Mouse (Mus musculus): Measurements from ENCODE around the gene 7530416G11Rik.

7530416G11Rik gene

DNA sequence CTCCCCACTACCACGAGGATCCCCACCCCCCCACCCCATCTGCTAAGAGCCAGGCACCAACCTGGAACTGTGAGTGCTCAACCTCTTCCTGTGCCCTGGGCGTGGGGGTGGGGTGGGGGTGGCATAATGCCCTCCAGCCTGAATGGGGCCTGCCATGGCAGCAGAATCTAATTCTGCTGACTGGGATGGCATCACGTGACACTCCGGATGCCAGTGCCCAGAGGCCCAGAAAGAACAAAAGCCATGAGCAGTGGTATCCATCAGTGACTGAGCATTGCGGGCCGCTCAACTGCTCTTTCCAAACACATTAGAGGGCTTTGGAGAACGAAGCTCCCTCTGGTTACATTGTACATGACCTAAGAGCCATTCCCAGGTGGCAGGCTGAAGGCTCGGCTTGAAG lies at the start of gene 7530416G11Rik:
Gene 7530416G11Rik, minus strand, starts transcription at position 101 of the 400 bp plus-strand sequence.
- no peak for DNase-seq (ENCODE audit: low read depth, low spot score)

DNA sequence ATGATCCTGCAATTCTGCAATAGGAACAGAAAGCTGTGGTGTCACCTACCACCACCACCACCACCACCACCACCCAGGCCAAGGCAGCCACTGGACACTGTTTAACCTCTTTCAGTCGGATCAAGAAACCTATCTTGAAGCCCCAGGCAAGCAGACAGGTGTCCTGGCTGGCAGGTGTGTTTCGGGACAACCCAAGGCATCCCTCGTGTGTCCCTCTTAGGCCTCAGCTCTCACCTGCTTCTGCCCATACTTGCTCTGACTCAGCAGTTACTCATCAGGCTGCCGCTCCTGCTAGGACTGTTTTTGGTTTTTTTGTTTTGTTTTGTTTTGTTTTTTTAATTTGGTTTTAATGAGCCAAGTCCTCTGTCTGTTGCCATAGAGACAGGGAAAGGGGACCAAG lies 43.5 kb upstream of the 7530416G11Rik start:
- DNase-seq (ENCODE audit: low read depth, low spot score): no peak

DNA sequence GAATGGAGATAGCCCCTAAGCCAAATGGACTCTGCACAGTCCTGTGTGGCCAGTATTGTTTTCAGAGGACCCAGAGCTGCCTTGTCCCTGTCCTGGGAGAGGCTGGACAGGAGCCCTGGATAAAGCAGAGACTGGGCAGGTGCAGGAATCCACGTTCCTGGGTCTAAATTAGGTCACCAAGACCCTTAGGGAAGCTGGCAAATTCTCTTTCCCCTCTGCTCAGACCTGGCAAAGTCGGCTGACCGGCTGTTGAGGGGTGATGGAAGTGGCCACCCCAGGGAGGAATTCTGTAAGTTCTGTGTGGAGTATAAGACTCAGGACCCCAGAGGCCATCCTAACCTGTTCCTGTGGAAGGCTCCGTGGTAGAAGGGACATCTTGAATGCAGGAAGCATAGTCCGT lies 42.3 kb upstream of the 7530416G11Rik start:
- no peak for DNase-seq (ENCODE audit: low read depth, low spot score)

- no peak for DNase-seq (ENCODE audit: low read depth, low spot score)
These were observed 35.1 kb upstream of the 7530416G11Rik start for GRCm38 (mm10) chr15:85538170-85538569.

DNA sequence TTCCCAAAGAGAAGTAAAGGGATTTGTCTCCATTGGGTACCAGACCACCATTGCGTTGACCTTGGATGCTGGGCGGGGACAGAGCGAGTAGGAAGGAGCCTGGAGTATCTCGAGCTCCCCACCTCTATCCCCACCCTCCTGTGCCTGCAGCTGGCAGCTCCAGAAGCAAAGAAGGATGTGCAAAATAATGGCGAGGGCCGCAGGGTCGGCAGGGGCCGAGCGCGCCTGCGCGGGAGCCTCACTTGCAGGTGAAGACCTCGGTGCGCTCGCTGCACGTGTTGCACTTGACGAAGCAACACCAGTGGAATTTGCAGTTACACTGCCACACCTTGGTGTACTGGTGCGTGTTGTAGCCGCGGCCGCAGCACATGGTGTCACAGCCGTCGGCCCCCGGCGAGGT lies 34.1 kb upstream of the 7530416G11Rik start:
- DNase-seq (ENCODE audit: low read depth, low spot score): no peak

- DNase-seq (ENCODE audit: low read depth, low spot score): no peak
These were observed 31.6 kb upstream of the 7530416G11Rik start for GRCm38 (mm10) chr15:85534646-85535045.

GRCm38 (mm10) chr15:85534215-85534614 lies 31.2 kb upstream of the 7530416G11Rik start:
- no peak for DNase-seq (ENCODE audit: low read depth, low spot score)

DNA sequence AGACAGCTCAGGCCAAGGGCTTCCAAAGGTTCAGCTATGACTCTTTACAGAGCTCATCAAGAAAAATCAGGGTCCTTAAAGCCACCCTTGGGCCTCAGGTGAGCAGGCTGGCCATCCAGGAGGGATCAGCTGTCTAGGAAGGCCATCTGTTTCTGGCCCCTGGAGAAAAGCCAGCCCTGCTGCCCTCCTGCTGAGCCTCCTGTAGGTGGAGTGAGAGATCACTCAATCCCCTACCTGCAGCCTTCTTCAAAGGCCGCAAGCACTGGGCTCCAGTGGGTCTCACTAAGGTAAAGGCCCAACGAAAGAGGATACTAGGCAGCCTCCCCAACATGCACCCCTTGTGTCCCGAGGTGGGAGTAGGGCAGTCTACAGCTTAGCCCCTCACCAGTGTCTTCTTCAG lies 29.0 kb upstream of the 7530416G11Rik start:
- DNase-seq (ENCODE audit: low read depth, low spot score): no peak

DNA sequence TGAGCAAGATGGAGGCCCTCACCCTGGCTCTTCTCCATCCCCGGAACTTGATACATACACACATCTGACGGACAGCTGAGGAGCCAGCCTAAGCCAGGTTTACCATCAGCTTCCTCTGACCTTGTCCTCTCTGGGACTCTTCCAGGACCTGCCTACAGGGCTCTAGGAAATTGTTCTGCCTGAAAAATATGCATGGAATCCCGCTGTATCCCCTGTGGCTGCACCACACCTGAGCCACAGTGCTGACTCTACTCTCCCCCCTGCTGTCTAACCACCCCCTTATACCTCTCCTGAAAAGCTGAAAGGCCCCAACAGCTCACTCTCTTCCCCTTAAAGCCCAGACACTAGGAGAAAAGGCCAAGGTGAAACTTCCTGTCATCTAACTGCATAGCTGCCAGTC lies 26.9 kb upstream of the 7530416G11Rik start:
- DNase-seq (ENCODE audit: low read depth, low spot score): no peak

DNA sequence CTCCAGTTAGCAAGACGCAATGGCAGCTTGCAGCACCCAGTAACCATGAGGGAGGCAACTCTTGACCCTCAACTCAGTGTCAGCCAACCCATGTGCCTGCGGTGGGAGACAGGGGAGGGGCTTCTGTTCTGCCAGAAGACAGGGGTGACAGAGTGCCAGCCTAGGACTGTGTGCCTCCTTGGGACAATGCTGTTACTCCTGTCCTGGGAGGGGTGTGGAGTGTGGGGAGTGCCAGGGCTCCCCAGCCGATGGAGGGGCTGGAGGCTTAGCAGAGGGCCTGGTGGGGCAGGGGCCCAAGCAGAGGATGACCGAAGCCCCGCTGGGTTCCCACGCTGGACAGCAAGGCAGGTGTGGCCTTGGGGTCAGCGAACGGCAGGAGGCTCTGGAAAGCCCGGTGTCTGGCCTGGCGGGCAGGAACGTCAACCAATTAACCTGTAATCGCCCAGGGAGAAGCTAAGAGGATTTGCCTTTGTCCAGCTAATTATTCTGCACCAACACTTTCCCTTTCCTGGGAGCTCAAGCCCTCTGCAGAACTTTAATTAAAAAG lies 21.4 kb upstream of the 7530416G11Rik start:
- DNase-seq (ENCODE audit: low read depth, low spot score): no peak

DNA sequence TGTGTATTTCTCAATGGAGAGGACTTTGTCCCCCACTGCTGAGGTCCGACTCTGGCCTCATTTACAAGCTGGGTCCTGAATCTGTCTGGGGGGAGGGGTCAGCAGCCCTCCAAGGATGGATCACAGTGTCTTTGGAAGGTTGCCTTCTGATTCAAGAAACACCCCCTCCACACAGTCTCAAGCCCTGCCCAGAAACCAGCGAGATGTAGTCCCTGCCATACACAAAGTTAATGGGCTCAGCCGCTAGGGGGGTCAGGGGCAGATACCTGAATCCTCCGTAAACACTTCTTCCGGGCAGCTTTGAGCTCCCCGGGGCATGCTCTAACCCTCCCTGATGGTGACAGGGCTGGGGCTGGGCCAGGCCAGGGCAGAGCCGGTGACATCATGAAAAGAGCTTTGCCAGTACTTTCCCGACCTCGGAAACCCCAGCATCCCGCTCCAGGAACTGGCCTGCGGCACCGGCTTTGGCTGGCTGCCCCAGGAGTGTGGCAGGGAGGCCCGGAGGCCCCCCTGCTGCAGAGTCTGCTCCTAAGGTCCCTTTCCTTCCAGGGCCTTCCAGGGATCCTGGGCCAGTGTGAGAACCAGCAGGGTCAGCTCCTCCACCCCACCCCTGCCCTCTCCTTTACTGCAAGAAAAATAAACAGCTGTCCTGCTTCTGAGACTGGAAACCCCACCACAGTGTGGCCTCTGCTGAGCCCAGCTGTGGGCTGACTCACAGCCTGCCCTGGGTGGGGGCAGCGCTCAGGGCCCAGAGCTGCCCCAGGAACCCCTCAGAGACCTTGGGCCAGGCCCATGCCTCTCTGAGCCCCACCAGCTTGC lies 20.4 kb upstream of the 7530416G11Rik start:
- DNase-seq (ENCODE audit: low read depth, low spot score): no peak

DNA sequence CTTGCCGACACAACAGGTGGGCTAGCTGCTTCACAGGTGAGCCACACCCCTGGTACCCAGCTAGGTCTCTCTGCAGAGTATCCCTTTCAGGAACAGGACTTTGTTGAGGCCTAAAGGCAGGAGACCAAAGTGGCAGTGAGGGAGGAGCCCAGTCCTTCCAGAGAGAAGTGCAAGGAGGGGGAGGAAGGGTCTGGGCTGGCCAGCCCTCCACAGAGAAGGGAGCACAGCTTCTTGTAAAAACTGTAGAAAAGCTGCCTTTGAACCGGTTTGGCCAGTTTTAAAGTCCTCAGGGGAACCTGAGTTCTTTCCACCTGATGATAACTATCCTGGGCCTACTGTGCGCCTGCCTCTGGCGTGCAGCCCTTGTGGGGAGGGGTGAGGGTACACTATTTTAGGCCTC lies 16.4 kb upstream of the 7530416G11Rik start:
- no peak for DNase-seq (ENCODE audit: low read depth, low spot score)

DNA sequence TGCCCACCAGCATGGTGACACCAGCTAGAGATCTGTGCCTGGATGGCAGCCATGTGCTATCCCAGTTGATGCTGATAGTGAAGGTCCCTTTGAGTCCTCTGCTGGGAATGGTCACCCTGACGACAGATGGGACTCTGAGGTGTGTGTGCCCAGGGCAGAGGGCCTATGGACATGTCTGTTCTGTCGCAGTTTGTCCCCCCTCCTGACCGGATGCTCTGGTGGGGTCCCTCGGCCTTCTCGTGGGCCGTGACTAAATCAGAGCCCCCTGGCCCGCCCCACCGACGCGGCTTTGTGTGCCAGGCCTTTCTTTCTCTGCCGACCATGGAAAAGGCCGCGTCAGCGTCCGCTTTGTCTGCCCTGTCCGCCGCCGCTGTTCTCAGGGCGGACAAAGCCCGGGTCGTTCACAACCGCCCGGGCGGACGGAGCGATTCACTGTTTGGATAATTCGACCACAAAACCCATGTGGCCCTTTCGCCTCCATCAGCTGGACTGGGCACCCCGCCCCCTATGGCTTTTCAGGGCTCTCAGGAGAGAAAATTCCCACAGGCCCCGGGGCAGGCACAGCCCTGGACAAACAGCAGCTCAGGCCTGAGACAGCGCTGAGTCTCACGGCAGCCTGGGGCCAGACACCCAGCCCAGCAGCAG lies 4.5 kb upstream of the 7530416G11Rik start:
- no peak for DNase-seq (ENCODE audit: low read depth, low spot score)

DNA sequence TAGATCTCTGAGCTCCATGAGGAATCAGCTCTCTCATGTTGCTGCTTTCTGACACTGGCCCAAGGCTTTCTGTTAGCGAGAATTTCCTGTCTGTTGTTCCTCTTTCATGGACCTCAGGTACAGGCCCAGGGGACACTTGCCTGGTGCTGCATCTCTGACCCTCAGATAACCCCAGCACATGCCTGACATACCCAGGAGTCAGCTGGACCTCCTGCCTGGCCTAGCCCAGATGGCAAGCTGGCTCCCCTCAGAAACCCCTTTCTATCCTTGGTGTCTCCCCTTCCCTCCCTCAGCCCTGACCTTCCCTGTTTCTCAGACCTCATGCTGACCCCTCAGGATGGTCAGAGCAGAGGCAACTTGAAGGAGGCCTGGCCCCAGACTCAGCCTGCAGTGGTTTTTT lies 3.7 kb upstream of the 7530416G11Rik start:
- DNase-seq (ENCODE audit: low read depth, low spot score): no peak

GRCm38 (mm10) chr15:85505118-85505925 lies 2.3 kb upstream of the 7530416G11Rik start:
- no peak for DNase-seq (ENCODE audit: low read depth, low spot score)

DNA sequence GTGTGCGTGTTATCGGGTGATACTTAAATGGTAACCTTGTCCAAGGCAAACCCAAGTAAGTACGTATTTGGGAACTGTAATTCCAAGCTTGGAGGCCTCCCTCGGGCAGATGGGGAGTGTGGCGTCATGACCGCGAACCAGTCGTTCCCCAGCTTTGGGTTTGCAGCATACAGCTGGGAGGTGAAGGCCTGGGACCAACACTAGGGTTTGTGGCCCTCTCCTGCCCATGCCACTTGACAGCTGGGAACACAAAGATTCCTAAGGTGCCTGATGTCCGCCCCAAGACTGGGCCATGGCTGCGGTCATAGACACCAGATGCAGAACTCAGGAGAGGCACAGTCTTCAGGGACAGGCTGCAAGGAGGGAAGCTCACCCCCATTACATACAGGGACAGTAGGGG lies 2.8 kb downstream of the 7530416G11Rik start:
- no peak for DNase-seq (ENCODE audit: low read depth, low spot score)

DNA sequence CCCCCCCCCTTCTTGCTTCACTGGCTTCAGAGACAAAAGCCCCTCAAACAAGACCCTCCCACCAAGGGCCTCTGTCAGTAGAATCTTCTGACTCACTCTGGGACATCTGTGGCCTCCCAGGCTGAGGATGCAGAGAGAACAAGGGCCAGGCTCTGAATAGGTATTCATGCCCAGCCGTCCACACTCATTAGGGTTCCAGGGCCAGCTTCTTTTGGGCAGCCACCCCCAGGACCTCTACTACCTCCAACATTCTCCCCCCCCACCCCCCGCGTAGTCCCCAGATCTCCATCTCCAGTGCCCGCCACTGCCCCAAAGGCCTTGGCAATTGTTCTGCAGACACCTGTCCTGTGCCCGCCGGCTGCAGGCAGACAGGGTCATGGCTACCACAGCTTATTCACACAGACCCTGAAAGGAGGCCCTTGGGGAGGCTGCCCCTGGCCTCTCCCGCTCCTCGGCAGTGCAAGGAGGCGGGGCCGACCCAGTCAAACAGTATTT lies 5.0 kb downstream of the 7530416G11Rik start:
- no peak for DNase-seq (ENCODE audit: low read depth, low spot score)

DNA sequence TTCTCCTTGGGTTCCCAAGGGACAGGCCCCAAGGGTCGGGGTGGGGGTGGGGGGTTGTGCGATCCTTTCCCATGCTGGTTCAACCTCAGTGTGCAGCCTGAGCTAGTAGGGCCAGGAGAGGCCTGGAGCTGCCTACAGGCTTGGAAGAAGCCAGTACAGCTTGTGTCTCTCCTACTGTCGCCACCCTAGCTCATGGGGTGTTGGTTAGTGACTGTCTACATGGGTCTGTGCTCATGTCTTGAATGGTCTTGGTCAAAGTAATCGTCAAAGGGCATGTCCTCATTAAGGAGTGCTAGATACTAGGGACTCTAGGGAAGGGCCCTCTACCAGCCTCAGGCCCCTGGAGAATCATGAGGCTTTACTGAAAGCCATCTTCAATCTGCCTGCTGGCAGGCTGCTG lies 5.5 kb downstream of the 7530416G11Rik start:
- no peak for DNase-seq (ENCODE audit: low read depth, low spot score)

GRCm38 (mm10) chr15:85494163-85494621 lies 8.8 kb downstream of the 7530416G11Rik start:
- DNase-seq (ENCODE audit: low read depth, low spot score): no peak

- DNase-seq (ENCODE audit: low read depth, low spot score): no peak
These were observed 13.3 kb downstream of the 7530416G11Rik start for GRCm38 (mm10) chr15:85489751-85490150.

DNA sequence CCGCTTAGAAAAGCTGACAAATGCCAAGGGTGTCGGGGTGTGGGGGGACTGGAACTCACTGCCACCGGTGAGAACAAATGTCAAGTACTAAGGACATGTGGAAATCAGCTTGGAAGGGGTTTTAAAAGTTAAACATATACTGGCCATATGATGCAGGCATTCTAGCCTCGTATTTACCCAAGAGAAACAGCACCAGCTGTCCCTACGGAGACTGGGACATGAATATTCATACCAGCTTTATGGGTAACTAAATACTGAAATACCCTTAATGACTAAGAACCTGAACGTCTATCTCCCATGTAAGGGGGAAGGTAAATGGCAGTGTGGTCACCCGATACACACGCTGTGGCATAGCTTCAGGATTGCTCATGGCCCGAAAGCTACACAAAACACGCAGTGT lies 14.1 kb downstream of the 7530416G11Rik start:
- no peak for DNase-seq (ENCODE audit: low read depth, low spot score)

DNA sequence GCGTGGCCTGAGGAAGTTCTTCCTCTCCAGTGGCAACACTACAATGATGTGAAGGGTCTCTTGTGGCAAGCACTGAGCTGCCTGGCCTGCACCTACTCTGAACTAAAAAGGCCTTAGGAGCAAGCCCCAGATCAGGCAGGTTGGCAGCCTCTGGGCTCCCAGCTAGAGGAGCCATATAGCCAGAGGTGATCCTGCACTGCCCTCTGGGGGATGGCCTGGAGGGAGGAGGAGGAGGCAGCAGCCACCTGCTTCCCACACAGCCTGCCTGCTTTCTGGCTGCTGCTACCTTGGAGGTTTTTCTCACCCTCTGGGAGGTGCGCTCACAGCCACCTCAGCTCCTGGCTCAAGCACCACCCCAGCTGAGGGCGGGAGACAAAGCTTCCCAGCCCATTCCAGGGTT lies 22.4 kb downstream of the 7530416G11Rik start:
- no peak for DNase-seq (ENCODE audit: low read depth, low spot score)
